In the genomic region with DNA sequence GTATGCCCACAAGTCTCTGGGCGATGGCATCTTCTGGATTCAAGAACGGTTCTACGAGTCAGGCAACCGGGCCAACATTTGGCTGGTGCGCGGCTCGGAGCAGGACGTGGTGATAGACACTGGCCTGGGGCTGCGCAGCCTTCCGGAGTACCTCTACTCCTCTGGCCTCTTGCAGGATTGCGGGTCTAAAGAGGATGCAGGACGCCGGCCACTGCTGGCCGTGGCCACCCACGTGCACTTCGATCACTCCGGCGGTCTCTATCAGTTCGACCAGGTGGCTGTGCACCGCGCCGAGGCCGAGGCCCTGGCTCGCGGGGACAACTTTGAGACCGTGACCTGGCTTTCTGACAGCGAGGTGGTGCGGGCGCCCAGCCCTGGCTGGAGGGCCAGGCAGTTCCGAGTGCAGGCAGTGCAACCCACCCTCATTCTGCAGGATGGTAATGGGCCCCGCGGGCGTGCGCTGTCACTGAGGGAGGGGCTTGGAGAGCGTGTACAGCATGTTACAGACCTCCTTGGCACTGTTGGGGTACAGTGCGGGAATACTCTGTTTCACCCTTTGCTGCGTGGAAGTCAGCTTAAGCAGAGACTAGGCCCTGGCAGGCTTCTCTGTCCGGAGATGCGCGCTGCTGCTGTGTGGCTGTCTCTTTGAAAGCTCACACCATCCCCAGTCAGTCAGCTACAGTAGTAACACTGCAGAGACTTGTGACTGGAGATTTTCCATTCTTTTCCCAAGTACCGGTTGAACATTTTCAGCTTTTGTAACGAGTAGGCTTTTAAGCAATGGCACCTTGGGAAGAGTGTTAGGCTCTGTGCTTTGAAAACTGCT, we compare ENCODE assay signal across 8 mouse cellular contexts. TPM values are rescaled to one million over a fixed set of nuclear protein-coding genes. Genes with fewer than 3 reads are reported as not detected.
DNase-seq lines count a peak whose midpoint lies in the region; ATAC-seq and TF ChIP-seq lines count a peak whose summit lies in the region.

No protein-coding gene starts in this region.

- H3K79me2 ChIP-seq in myocyte (ENCODE audit: control insufficient read depth, insufficient read depth) = peaks cover 19% of the 10 kb centered on the region

- in situ Hi-C loops in Patski (cut with MboI; ENCODE audit: low pct_unique_long_range_greater_than_20kb) = no loop called here

- ATAC-seq in Patski = peak; percentile 27
- ATAC-seq in erythroblast, adult 5-6 weeks (replicated peaks; ENCODE audit: low FRiP score, poor library complexity, severe bottlenecking) = peak; percentile 52

- peak overlapping the region; percentile 71 for H3K4me2 ChIP-seq in myocyte (ENCODE audit: low read depth)

- no peak for DNase-seq in lung, adult 2 months
- DNase-seq in lung, postnatal 25 days (ENCODE audit: low spot score) = no peak
- DNase-seq in Patski (ENCODE audit: low read depth, low spot score) = no peak
- DNase-seq in heart, postnatal 4 days = peak; percentile 5
- no peak for DNase-seq in limb, embryonic 10.5 days (ENCODE audit: low spot score)
- no peak for DNase-seq in urinary bladder, postnatal 36 days (ENCODE audit: low spot score in 2 of 2)

- no peaks in the 10 kb centered on the region for H3K9me3 ChIP-seq in limb, embryonic 10.5 days (replicated peaks)

- 2% methylated on average over 42 of the region's 42 CpGs for WGBS in lung, adult 2 months
- under 1% methylated on average over 42 of the region's 42 CpGs for WGBS in limb, embryonic 10.5 days

- peak overlapping the region; percentile 84 for H3K4me3 ChIP-seq in lung, adult 2 months (replicated peaks; ENCODE audit: extremely low read depth, low read depth, low read length)
- peak overlapping the region; percentile 80 for H3K4me3 ChIP-seq in limb, embryonic 10.5 days
- H3K4me3 ChIP-seq in myocyte = peak overlapping the region; percentile 59

- no peaks in the 10 kb centered on the region for H3K27me3 ChIP-seq in Patski
- H3K27me3 ChIP-seq in limb, embryonic 10.5 days (ENCODE audit: low read depth, poor library complexity, severe bottlenecking) = peaks cover 5% of the 10 kb centered on the region; the same call in 1 of the 2 replicates
- H3K27me3 ChIP-seq in myocyte (ENCODE audit: control insufficient read depth, insufficient read depth, insufficient read length) = no peaks in the 10 kb centered on the region

- H3K4me1 ChIP-seq in lung, adult 2 months (ENCODE audit: control insufficient read depth, insufficient read depth, low read length) = no peaks in the 10 kb centered on the region
- H3K4me1 ChIP-seq in limb, embryonic 10.5 days = peaks cover 18% of the 10 kb centered on the region

- POLR2A ChIA-PET in Patski (lab: Charles Lee) = interaction anchor here (1.0 to 1.2 kb wide), 2 partner anchors 14 to 53 kb away, joined by 3 read pairs; no protein-coding TSS in a partner anchor

- peak overlapping the region; percentile 29 for H3ac ChIP-seq in myocyte (ENCODE audit: control insufficient read depth, insufficient read length)

- CTCF ChIA-PET in Patski (lab: Charles Lee) = interaction anchor here (2.1 kb wide), 1 partner anchor 49 kb away, joined by 8 read pairs; no protein-coding TSS in a partner anchor

- H3K27ac ChIP-seq in limb, embryonic 10.5 days = peak overlapping the region; percentile 86

- no peak for TF ChIP-seq CTCF in lung, adult 2 months (IDR thresholded peaks at IDR 0.05; ENCODE audit: insufficient read depth, low read length)
- TF ChIP-seq CTCF in Patski (IDR thresholded peaks at IDR 0.05) = no peak

- TF ChIP-seq POLR2A in lung, adult 2 months (IDR thresholded peaks at IDR 0.05; ENCODE audit: borderline replicate concordance, extremely low read depth, low read depth, low read length) = no peak
- TF ChIP-seq POLR2A in myocyte (IDR thresholded peaks at IDR 0.05; ENCODE audit: insufficient read length, low read depth) = no peak

- H3K36me3 ChIP-seq in limb, embryonic 10.5 days = no peaks in the 10 kb centered on the region
- H3K36me3 ChIP-seq in myocyte (ENCODE audit: control insufficient read depth, insufficient read depth) = no peaks in the 10 kb centered on the region

TF ChIP-seq in myocyte, 11 proteins besides CTCF, POLR2A, EP300 and RAD21:
- no peak for TF ChIP-seq MYOD1 (IDR thresholded peaks at IDR 0.05; ENCODE audit: control insufficient read depth in 1 of 3, insufficient read length in 2 of 3, low read depth in 2 of 3)

RNA-seq across cellular contexts. Expression of gene Mblac2, which starts 0.6 kb away (rescaled TPM):
- polyA plus RNA-seq in lung, adult 2 months (2012; rRNA removed) = 2.8 and 4.0 TPM in 2 replicates
- polyA plus RNA-seq in Patski (2021) (5.5 TPM), myocyte (2012; fragmentation: generic; extraction: Trizol) (0.62 TPM)
- 0.19 and 2.5 TPM in 2 replicates for total RNA-seq in erythroblast, adult 5-6 weeks (2015; ENCODE audit: low replicate concordance)
- total RNA-seq in erythroblast, adult 5-6 weeks (2017; ENCODE audit: low replicate concordance) = 1.1 and 1.7 TPM in 2 replicates
- 1 to 10 TPM; 2.4 to 3.0 TPM for total RNA-seq in heart, postnatal 4 days (2021)
- 3.4 and 4.4 TPM in 2 replicates for polyA plus RNA-seq in limb, embryonic 10.5 days (2016; fragmentation: Nextera tagmentation; extraction: Ambion mirVana)

RNA-seq across cellular contexts. Expression of gene Polr3g, which starts 0.9 kb away (rescaled TPM):
- 1.2 and 6.4 TPM in 2 replicates for polyA plus RNA-seq in lung, adult 2 months (2012; rRNA removed)
- 4.0 TPM for polyA plus RNA-seq in Patski (2021)
- 4.0 and 14.4 TPM in 2 replicates for total RNA-seq in erythroblast, adult 5-6 weeks (2015; ENCODE audit: low replicate concordance)
- 4.4 and 6.4 TPM in 2 replicates for total RNA-seq in erythroblast, adult 5-6 weeks (2017; ENCODE audit: low replicate concordance)
- total RNA-seq in heart, postnatal 4 days (2021) = 1 to 10 TPM; 3.4 to 4.4 TPM
- polyA plus RNA-seq in limb, embryonic 10.5 days (2016; fragmentation: Nextera tagmentation; extraction: Ambion mirVana) = 20.0 and 21.3 TPM in 2 replicates
- 3.5 TPM for polyA plus RNA-seq in myocyte (2012; fragmentation: generic; extraction: Trizol)

RNA-seq across cellular contexts. Expression of gene Lysmd3, which starts 54.3 kb away (rescaled TPM):
- 6.1 and 7.2 TPM in 2 replicates for polyA plus RNA-seq in lung, adult 2 months (2012; rRNA removed)
- polyA plus RNA-seq in Patski (2021) (13.8 TPM), myocyte (2012; fragmentation: generic; extraction: Trizol) (4.2 TPM)
- total RNA-seq in erythroblast, adult 5-6 weeks (2015; ENCODE audit: low replicate concordance) = 16.5 and 30.1 TPM in 2 replicates
- total RNA-seq in erythroblast, adult 5-6 weeks (2017; ENCODE audit: low replicate concordance) = 34.4 and 47.8 TPM in 2 replicates
- 10 to 100 TPM; 15.9 to 20.3 TPM for total RNA-seq in heart, postnatal 4 days (2021)
- 16.5 and 22.8 TPM in 2 replicates for polyA plus RNA-seq in limb, embryonic 10.5 days (2016; fragmentation: Nextera tagmentation; extraction: Ambion mirVana)
